Mouse (Mus musculus) effector memory CD4-positive, alpha-beta T cell, adult 5 months (primary cell): Measurements from ENCODE around the gene B3galnt2. TPM values are rescaled to one million over a fixed set of nuclear protein-coding genes. Genes with fewer than 3 reads are reported as not detected.

ENCODE experiments used
- polyA plus RNA-seq: library from polyadenylated mRNA; unstranded; fragments of 100-300 nt; shearing (Covaris generic); gene quantifications from one replicate; pipeline ENCODE4 v1.2.1, GENCODE M21; 2017

Gene B3galnt2
- polyA plus RNA-seq = 25.4 TPM

DNA sequence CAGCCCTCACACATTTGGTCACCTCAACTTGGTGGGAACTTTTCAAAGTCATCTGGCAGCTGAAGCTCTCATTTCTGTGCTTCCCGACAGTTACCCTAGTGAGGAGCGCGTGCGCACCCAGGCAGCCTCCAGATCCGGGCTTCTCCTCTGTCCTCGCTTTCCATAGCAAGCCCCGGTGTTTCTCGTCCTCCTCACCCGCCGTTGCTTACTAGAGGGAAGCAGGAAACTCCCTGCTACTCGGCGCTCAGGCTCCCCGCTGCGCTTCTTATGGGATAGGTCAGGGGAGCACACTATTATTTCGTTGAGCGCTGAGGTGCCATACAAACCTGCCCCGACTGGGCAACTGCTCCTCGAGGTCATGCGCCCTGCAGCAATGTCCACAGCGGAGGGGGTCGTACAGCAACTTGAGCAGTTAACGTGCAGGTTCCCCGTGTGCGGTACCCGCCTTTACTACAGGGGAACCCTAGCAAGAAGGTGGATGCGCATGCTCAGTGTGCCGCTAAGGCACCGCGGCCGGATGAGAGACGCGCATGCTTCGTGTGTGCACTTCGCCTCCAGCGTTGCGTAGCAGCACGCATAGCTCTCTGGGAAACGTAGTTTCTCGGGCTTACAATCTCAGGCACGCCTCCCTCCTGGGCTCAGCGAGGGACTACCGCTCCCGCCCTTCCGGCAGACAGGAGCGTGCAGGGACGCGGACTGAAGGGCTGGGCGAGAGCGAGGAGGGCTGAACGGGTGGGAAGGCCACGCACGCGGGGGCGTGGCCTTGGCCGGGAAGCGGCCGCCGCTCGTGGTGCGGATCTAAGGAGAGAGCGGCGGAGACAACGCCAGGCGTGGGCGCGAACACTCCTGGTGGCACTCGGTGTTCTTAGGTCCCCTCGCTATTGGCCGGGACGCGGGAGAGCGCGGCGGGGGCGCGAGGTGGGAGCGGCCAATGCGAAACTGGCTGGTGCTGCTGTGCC lies at the start of gene B3galnt2:
TSS of gene B3galnt2 (plus strand) at position 596 of the 959 bp plus-strand sequence.

DNA sequence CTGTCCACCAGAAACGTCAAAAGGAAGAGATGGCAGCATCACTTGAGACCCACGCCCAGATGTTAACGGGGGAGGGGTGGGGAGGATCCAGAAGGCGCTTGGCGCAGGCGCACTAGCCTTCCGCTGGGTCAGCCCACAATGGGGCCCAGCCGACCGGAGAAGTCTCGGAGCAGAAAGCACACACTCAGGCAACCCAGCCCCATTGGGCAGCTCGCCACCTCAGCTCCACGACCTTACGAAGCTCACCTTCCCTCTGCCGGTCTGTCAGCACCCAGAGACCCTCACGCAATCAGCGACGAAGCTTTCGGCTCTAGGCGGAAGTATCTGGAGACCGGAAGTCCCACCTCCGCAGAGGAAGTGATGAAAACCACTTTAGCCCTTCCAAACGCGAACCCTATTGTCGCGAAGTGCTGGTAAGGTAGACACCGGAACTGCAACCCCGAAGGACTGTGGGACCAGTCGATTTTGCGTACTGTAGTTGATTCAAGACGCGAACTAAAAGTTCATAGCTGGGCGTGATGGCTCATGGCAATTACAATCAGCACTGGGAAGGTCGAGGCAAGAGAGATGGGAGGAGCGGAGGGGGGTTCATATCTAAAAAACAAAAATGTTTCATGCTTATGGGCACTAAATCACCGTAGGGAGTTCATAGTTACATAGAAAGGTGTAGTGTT lies 85.2 kb downstream of the B3galnt2 start, which contains the start of gene Tbce:
TSS of gene Tbce (minus strand) at position 347 of the 674 bp plus-strand sequence.

Other genes with a start within 250 kb of the B3galnt2 start
- gene Gng4, start 170.4 kb upstream of the B3galnt2 start, polyA plus RNA-seq = 0.75 TPM
- gene Tbce, start 85.2 kb downstream of the B3galnt2 start, polyA plus RNA-seq = 66.5 TPM
- gene Arid4b, start 108.8 kb downstream of the B3galnt2 start, polyA plus RNA-seq = 166 TPM
- gene Ggps1, start 109.0 kb downstream of the B3galnt2 start, polyA plus RNA-seq = 94.9 TPM